Mouse (Mus musculus): ENCODE measurements around the gene Slc35d3. TPM values are rescaled to one million over a fixed set of nuclear protein-coding genes. Genes with fewer than 3 reads are reported as not detected.

Gene Slc35d3
- total RNA-seq, 2 experiments from 2014 or later, result 0.18 TPM; not detected in 1

DNA sequence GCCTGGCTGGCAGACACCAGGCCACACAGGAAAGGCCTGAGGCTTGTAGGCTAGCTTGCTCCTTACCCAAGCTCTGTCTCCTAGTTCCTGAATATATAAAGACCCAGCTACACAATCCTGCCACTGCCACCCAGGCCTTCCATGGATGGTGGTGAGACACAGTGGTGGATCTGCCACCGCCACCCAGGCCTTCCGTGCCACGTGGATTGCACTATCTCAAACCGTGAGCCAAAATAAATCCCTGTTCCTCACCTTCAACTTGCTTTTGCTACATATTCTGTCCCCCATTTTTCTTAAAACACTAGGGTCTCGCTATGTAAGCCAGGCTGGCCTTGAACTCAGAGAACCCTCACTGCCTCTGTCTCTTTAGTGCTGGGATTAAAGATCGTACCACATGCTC, 17.0 kb downstream of the Slc35d3 start:
- no peak for DNase-seq

DNA sequence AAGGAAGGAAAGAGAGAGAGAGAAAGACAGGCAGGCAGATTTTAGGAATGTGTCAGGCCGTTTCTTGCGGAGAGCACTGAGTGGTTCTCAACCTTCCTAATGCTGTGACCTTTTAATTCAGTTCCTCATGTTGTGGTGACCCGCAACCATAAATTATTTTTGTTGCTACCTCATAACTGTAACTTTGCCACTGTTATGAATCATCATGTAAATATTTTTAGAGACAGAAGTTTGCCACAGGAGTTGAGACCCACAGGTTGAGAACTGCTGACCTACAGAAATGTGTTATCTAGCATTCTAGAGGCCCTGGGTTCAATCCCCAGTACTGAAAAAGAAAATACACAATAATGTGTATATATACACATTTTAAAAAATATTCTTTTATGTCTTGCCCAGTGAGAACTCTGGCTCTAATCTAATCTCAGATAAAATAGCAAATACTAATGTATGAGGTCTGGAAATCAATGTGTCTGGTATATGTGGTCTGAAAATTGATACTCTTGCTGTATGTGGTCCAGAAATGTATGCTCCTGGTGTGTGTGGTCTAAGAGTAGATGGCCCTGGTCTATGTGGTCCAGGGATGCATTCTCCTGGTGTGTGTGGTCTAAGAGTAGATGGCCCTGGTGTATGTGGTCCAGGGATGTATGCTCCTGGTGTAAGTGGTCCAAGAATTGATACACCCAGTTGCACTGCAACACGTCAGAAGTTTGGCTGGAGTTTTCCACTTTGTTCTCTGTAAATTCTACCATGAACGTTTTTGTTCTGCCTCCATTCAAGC, 20.0 kb downstream of the Slc35d3 start:
- DNase-seq, result no peak

DNA sequence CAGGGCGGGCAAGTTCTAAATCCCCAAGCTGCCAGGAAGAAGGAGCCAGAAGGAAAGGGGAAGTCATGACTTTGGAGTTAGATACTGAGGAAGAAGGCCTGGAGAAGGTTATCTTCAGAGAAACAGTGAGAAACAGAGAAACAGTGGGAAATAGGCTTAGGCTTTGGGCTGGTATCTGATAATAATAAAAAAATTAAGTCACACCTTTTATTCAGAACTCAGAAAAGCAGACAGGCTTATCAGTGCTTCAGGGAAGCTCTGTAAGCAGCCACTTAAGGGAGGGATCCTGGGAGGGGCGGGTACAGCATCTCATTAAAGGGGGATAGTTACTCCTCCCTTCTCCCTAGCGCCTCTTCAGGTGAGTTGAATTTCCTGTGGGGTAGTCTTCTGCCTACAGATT, 30.3 kb downstream of the Slc35d3 start:
- no peak for DNase-seq

DNA sequence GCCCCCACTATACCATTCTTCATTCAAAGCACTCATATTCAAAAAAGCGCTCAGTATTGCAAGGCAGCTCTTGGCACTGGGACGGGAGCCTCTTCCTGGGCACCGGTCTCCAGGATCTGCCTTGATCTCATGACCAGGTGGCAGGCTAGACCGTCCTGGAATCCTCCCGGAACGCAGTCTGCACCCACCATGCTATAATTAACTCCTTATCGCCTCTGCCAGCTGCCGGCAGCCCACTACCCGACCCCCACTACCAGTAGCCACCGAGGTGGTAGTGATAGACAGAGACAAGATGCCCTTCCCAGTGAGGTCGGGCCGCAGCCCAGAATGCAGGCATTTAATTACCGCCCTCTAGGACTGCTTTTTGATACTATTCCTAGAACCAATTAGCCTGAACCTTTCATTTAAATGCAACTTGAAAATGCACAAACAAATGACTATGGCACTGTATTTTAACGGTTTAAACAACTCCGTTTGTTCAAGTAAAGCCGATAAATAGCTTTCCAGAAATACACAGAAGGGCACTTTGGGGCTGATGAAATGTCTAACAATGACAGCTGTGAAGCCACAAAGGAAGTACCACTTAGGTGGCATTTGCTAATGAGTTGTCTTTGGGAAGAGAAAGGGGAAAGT, 32.4 kb downstream of the Slc35d3 start:
- no peak for DNase-seq

DNA sequence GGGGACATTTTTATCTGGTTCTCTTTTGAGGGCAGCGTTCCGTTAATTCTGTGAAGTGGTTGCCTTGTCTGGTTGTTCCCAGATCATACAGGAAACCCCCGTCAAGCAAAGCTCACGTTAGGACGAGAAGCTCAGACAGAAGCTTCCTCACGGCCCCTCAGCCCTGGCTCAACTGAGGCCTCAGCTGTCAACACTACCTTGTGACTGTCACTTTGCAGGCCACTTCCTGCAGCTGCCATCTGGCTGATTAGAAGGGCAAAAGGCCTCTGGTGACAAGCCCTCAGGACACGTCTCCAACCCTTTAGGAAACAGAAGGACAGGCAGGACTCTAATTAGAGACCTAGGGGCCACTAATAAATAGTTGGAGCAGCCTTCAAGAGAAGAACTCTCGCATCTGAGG, 35.9 kb downstream of the Slc35d3 start:
- DNase-seq, result peak; percentile 27

DNA sequence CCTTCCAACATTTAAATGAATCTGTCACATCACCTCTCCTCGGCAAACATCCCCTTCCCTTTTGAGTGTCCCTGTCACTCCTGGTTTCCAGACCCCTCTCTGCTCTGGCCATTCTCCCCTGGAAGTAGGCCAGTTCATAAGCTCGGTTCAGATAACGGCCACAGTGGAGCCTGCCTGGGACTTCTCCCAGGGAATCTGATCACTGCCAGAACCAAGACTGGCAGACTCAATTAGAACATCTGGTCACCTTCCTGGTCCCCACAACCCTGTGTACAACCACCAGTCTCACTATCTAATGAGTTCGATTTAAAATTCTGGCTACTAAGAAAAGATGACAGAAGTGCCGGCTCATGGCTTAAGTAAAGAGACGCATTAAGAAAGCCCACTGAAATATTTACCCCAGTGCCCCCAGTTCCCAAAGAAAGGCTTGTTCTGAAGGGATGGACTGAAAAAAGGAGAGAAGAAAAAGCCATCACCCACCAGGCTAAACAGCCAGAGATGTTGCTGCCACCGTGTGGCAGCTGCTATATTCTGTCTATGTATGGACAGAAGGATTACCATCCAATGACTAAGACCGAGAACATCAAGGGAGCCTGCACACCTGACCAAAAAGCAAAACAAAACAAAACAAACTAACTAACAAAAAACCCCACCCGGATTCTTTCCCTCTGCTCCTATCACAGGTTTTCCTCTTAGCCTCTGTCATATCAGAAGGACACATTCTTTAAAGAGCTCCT, 39.7 kb downstream of the Slc35d3 start:
- DNase-seq, result peak; percentile 17

DNA sequence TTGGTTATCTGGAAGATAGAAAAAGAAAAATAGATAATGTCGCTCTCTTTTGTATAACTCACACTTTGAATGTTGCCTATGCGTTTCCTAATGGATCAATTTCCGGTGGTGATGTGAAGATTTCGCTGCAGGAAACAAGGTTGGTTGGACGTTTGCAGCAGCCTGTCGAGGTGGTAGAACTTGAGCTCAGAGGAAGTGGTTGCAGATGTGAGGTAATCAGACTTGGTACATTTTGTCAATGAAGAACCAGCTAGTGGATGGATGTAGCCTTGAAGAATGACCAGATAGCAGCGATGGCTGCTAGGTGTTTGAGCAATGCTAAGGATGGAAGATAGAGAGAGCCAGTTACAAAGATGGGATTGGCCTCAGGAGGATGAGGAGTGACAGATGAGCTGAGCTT, 46.5 kb downstream of the Slc35d3 start:
- DNase-seq, result no peak

DNA sequence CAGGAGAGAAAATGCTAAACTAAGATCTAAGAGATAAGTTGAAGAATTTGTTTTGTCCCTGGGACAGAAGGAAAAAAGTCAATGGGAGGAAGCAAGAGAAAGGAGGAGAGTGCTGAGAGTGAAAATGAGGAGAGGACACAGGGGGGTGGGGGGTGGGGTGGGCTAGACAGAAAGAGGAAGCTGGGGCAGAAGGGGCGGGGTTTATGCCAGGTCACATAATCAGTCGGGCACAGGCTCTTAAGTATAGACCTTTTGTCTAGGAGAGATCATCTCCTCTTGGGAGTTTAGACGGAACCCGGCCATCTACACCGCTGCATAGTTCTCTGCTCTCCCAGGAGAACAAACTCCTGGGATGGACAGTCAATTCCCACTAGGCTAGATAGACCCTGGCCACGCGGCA, 48.3 kb downstream of the Slc35d3 start:
- no peak for DNase-seq

Other genes with a start within 250 kb of the Slc35d3 start
- not detected for gene Il22ra2, start 229.5 kb downstream of the Slc35d3 start, total RNA-seq (2021)
- not detected for gene Il20ra, start 138.9 kb downstream of the Slc35d3 start, total RNA-seq (2021)
- gene Pex7, start 56.2 kb upstream of the Slc35d3 start, total RNA-seq (2021), result 10 to 100 TPM; 24.0 to 24.2 TPM
- 10 to 100 TPM; 27.7 to 28.3 TPM for gene Map3k5, start 83.0 kb upstream of the Slc35d3 start, total RNA-seq (2021)